Mouse (Mus musculus) G1E (cell line): ENCODE measurements around the gene Fbxo36. TPM values are rescaled to one million over a fixed set of nuclear protein-coding genes. Genes with fewer than 3 reads are reported as not detected.

ENCODE experiments used
- ATAC-seq: 2 replicates; pipeline ENCODE4 v1.8.0; 2016; ENCODE audit warnings: mild to moderate bottlenecking; ENCODE audit not compliant: insufficient number of reproducible peaks, poor library complexity, low FRiP score, severe bottlenecking; ENCODE audit errors: extremely low read depth
- DNase-seq: peaks from one replicate; pipeline ENCODE4 v3.0.0; 2012; ENCODE audit warnings: low spot score
- H3K27me3 ChIP-seq: 2 replicates; pipeline ENCODE4 v1.6.1; 2012; ENCODE audit warnings: mild to moderate bottlenecking, low read length, inconsistent platforms; ENCODE audit not compliant: insufficient read depth
- H3K36me3 ChIP-seq: replicated peaks from 2 replicates; pipeline ENCODE3; 2012; ENCODE audit warnings: mild to moderate bottlenecking, inconsistent platforms
- H3K4me1 ChIP-seq: 2 replicates; pipeline ENCODE4 v1.6.1; 2012; ENCODE audit warnings: low read depth, low read length, inconsistent platforms, mixed read lengths; ENCODE audit not compliant: insufficient read depth
- H3K4me3 ChIP-seq: 2 replicates; pipeline ENCODE4 v1.5.1; 2012; ENCODE audit warnings: low read depth, mild to moderate bottlenecking, inconsistent platforms, low read length, moderate library complexity, mixed read lengths
- H3K9me3 ChIP-seq: replicated peaks from 2 replicates; pipeline ENCODE4 v1.6.1; 2012; ENCODE audit warnings: inconsistent platforms
- CTCF ChIP-seq: IDR thresholded peaks from 2 replicates; pipeline ENCODE4 v1.5.1; 2012; ENCODE audit warnings: low read depth, low read length, inconsistent platforms, mixed read lengths
- GATA1 ChIP-seq: IDR thresholded peaks from 2 replicates; pipeline ENCODE4 v1.6.1; 2012; ENCODE audit warnings: borderline replicate concordance, low read length, inconsistent platforms, mixed read lengths
- GATA2 ChIP-seq: IDR thresholded peaks from 2 replicates; pipeline ENCODE4 v1.6.1; 2012; ENCODE audit warnings: low read depth, low read length, inconsistent platforms, borderline replicate concordance
- POLR2AphosphoS5 ChIP-seq: IDR thresholded peaks from 2 replicates; pipeline ENCODE4 v1.6.1; 2012; ENCODE audit warnings: low read depth, low read length, inconsistent platforms; ENCODE audit not compliant: insufficient replicate concordance
- TAL1 ChIP-seq: conservative IDR thresholded peaks from 2 replicates; pipeline ENCODE4 v1.6.1; 2012; ENCODE audit warnings: low read depth, low read length, inconsistent platforms, mixed read lengths
- polyA plus RNA-seq: library from polyadenylated mRNA; stranded (reverse); fragments of >175 nt; gene quantifications from 2 replicates; pipeline ENCODE4 v1.2.3, GENCODE M21; 2012
- total RNA-seq, 2 experiments: library from RNA; stranded (forward) in 1 of 2; stranded (reverse) in 1 of 2; fragments of 200-1000 nt in 1 of 2; fragments of >200 nt in 1 of 2; fragmentation: Nextera tagmentation in 1 of 2; gene quantifications; 2 replicates each; pipeline ENCODE4 v1.2.3; 2014 to 2017

Fbxo36 gene
- total and polyA plus RNA-seq, 3 experiments, result 2.1 to 28.0 (median 10.9) TPM

GRCm38 (mm10) chr1:84883889-84884288 is 44.2 kb downstream of the Fbxo36 start:
- H3K27me3 ChIP-seq, result no peaks in the 10 kb centered on the region
- H3K9me3 ChIP-seq, result no peaks in the 10 kb centered on the region
- TF ChIP-seq GATA1 (no peak), GATA2 (no peak), CTCF (no peak), POLR2AphosphoS5 (no peak)
- H3K36me3 ChIP-seq, result no peaks in the 10 kb centered on the region
- ATAC-seq, result no peak
- no peak overlapping the region for H3K4me3 ChIP-seq
- no peak for DNase-seq
- peaks cover 5% of the 10 kb centered on the region; the same call in 1 of the 2 replicates for H3K4me1 ChIP-seq

- Histone ChIP-seq H3K4me3 (no peak overlapping the region), H3K9me3 (no peaks in the 10 kb centered on the region), H3K36me3 (no peaks in the 10 kb centered on the region), H3K27me3 (no peaks in the 10 kb centered on the region), H3K4me1 (peaks cover 15% of the 10 kb centered on the region)
- DNase-seq (no peak), ATAC-seq (0 out of 2 replicates have a peak, but pooled peaks have one; percentile 17)
- no peak for TF ChIP-seq TAL1
- no peak for TF ChIP-seq CTCF
- TF ChIP-seq POLR2AphosphoS5, result no peak
These were observed 45.5 kb downstream of the Fbxo36 start for GRCm38 (mm10) chr1:84885174-84885573.

- Histone ChIP-seq H3K27me3 (no peaks in the 10 kb centered on the region), H3K4me3 (no peak overlapping the region), H3K4me1 (peaks cover 22% of the 10 kb centered on the region), H3K9me3 (no peaks in the 10 kb centered on the region), H3K36me3 (no peaks in the 10 kb centered on the region)
- ATAC-seq (no peak), DNase-seq (no peak)
- TF ChIP-seq TAL1 (no peak), CTCF (0 out of 2 replicates have a peak, but pooled peaks have one; percentile 15), POLR2AphosphoS5 (no peak), GATA1 (no peak), GATA2 (no peak)
These were observed 46.3 kb downstream of the Fbxo36 start for GRCm38 (mm10) chr1:84885921-84886320.

- Histone ChIP-seq H3K4me1 (peaks cover 17% of the 10 kb centered on the region), H3K4me3 (no peak overlapping the region), H3K9me3 (no peaks in the 10 kb centered on the region), H3K27me3 (no peaks in the 10 kb centered on the region), H3K36me3 (no peaks in the 10 kb centered on the region)
- no peak for DNase-seq
- no peak for ATAC-seq
- TF ChIP-seq TAL1, result no peak
- no peak for TF ChIP-seq POLR2AphosphoS5
- no peak for TF ChIP-seq GATA2
- no peak for TF ChIP-seq GATA1
- no peak for TF ChIP-seq CTCF
These were observed 49.8 kb downstream of the Fbxo36 start for GRCm38 (mm10) chr1:84889330-84890004.

GRCm38 (mm10) chr1:84890005-84890393 is 50.4 kb downstream of the Fbxo36 start:
- ATAC-seq (no peak), DNase-seq (no peak)
- H3K36me3 ChIP-seq, result no peaks in the 10 kb centered on the region
- TF ChIP-seq CTCF (no peak), POLR2AphosphoS5 (no peak), TAL1 (no peak), GATA1 (no peak), GATA2 (no peak)
- H3K4me1 ChIP-seq, result peaks cover 17% of the 10 kb centered on the region
- H3K9me3 ChIP-seq, result no peaks in the 10 kb centered on the region
- H3K27me3 ChIP-seq, result no peaks in the 10 kb centered on the region
- H3K4me3 ChIP-seq, result no peak overlapping the region

- no peaks in the 10 kb centered on the region for H3K36me3 ChIP-seq
- H3K27me3 ChIP-seq, result no peaks in the 10 kb centered on the region
- H3K9me3 ChIP-seq, result peaks cover 2% of the 10 kb centered on the region
- H3K4me3 ChIP-seq, result no peak overlapping the region
- no peak for DNase-seq
- peak; percentile 24; the same call in 1 of the 2 replicates for ATAC-seq
- H3K4me1 ChIP-seq, result peaks cover 17% of the 10 kb centered on the region
- TF ChIP-seq CTCF, result no peak
- TF ChIP-seq GATA1, result no peak
- no peak for TF ChIP-seq POLR2AphosphoS5
These were observed 50.9 kb downstream of the Fbxo36 start for GRCm38 (mm10) chr1:84890503-84890902.
